Mouse (Mus musculus): ENCODE measurements around the gene Rbbp8nl. TPM values are rescaled to one million over a fixed set of nuclear protein-coding genes. Genes with fewer than 3 reads are reported as not detected.
A peak's percentile ranks its signal among the peaks of the same experiment; 100 is the strongest.

Rbbp8nl gene
- total and polyA plus RNA-seq, 3 experiments: not detected

GRCm38 (mm10) chr2:180306009-180306408 is 16.3 kb upstream of the Rbbp8nl start:
- 68% methylated on average over 2 of the region's 2 CpGs for WGBS
- H3K27me3 ChIP-seq (ENCODE audit: control insufficient read depth, insufficient read depth, low read length): no peaks in the 10 kb centered on the region
- H3K36me3 ChIP-seq (ENCODE audit: control insufficient read depth, insufficient read depth, low read length): no peaks in the 10 kb centered on the region
- H3K27ac ChIP-seq: no peak overlapping the region; the same call in 1 of the 2 replicates
- DNase-seq: no peak
- peaks cover 2% of the 10 kb centered on the region for H3K4me1 ChIP-seq (ENCODE audit: control insufficient read depth, insufficient read depth, low read length)
- intact Hi-C loops (cut with DNase I): no loop called here
- H3K79me2 ChIP-seq (replicated peaks; ENCODE audit: control insufficient read depth, insufficient read depth, low read length): no peaks in the 10 kb centered on the region
- no peak overlapping the region for H3K9ac ChIP-seq (ENCODE audit: low read depth, low read length)
- H3K4me3 ChIP-seq: no peak overlapping the region
- no peak for TF ChIP-seq EP300 (IDR thresholded peaks at IDR 0.05; ENCODE audit: insufficient read depth, low read depth, low read length)
- no peak for TF ChIP-seq CTCF (IDR thresholded peaks at IDR 0.05)
- TF ChIP-seq POLR2A (IDR thresholded peaks at IDR 0.05; ENCODE audit: insufficient read depth, low read depth, low read length): no peak

DNA sequence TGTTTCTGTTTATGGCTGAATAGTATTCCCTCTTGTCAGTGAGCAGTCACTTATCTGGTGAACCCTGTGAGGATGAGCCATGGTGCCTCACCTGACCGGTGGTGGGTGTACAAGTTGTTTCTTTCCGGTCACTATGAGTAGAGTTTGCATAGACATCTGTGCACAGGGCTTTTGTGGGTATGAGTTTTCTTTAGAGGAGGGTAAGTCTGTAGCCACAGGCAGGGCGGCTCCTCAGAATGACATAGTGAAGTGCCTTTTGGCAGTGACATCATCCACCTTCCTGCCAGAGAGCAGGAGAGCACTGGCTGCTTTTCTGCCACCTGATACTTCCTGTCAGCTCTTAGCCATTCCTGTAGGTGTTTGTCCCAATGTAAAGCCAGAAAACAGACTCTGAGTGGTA is 15.8 kb upstream of the Rbbp8nl start:
- Histone ChIP-seq H3K9ac (ENCODE audit: low read depth, low read length) (no peak overlapping the region), H3K4me1 (ENCODE audit: control insufficient read depth, insufficient read depth, low read length) (peaks cover 2% of the 10 kb centered on the region), H3K36me3 (ENCODE audit: control insufficient read depth, insufficient read depth, low read length) (no peaks in the 10 kb centered on the region), H3K79me2 (replicated peaks; ENCODE audit: control insufficient read depth, insufficient read depth, low read length) (no peaks in the 10 kb centered on the region), H3K27ac (no peak overlapping the region), H3K4me3 (no peak overlapping the region), H3K27me3 (ENCODE audit: control insufficient read depth, insufficient read depth, low read length) (no peaks in the 10 kb centered on the region)
- no peak for DNase-seq
- intact Hi-C loops (cut with DNase I): no loop called here
- no peak for TF ChIP-seq POLR2A (IDR thresholded peaks at IDR 0.05; ENCODE audit: insufficient read depth, low read depth, low read length)
- TF ChIP-seq EP300 (IDR thresholded peaks at IDR 0.05; ENCODE audit: insufficient read depth, low read depth, low read length): no peak
- no peak for TF ChIP-seq CTCF (IDR thresholded peaks at IDR 0.05)
- 78% methylated on average over 3 of the region's 3 CpGs for WGBS

DNA sequence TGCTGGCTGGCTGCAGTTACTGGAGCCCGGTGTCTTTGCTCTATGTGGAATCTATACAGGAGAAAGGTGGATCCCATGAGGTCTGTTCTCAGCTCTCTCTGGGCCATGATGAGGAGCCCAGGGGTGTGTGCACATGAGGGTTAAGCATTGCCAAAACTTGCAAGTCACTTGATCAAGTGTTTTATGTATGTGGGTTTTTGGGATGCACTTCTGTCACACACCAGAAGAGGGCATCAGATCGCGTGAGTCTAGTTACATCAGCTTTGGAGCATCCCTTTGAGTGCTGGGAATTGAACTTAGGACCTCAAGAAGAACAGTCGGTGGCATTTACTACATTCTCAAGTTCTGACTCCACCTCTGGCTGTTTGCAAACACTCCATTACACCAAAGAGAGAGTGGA is 14.9 kb upstream of the Rbbp8nl start:
- DNase-seq: no peak
- Histone ChIP-seq H3K27me3 (ENCODE audit: control insufficient read depth, insufficient read depth, low read length) (no peaks in the 10 kb centered on the region), H3K27ac (no peak overlapping the region), H3K79me2 (replicated peaks; ENCODE audit: control insufficient read depth, insufficient read depth, low read length) (no peaks in the 10 kb centered on the region), H3K4me3 (no peak overlapping the region), H3K36me3 (ENCODE audit: control insufficient read depth, insufficient read depth, low read length) (no peaks in the 10 kb centered on the region), H3K4me1 (ENCODE audit: control insufficient read depth, insufficient read depth, low read length) (peaks cover 2% of the 10 kb centered on the region), H3K9ac (ENCODE audit: low read depth, low read length) (no peak overlapping the region)
- WGBS: 68% methylated on average over 4 of the region's 4 CpGs
- no peak for TF ChIP-seq POLR2A (IDR thresholded peaks at IDR 0.05; ENCODE audit: insufficient read depth, low read depth, low read length)
- peak; percentile 38 for TF ChIP-seq CTCF (IDR thresholded peaks at IDR 0.05)
- intact Hi-C loops (cut with DNase I): no loop called here

- Histone ChIP-seq H3K27ac (no peak overlapping the region), H3K4me1 (ENCODE audit: control insufficient read depth, insufficient read depth, low read length) (peaks cover 2% of the 10 kb centered on the region), H3K79me2 (replicated peaks; ENCODE audit: control insufficient read depth, insufficient read depth, low read length) (no peaks in the 10 kb centered on the region), H3K4me3 (no peak overlapping the region), H3K36me3 (ENCODE audit: control insufficient read depth, insufficient read depth, low read length) (no peaks in the 10 kb centered on the region), H3K27me3 (ENCODE audit: control insufficient read depth, insufficient read depth, low read length) (no peaks in the 10 kb centered on the region), H3K9ac (ENCODE audit: low read depth, low read length) (no peak overlapping the region)
- intact Hi-C loops (cut with DNase I): no loop called here
- TF ChIP-seq CTCF (IDR thresholded peaks at IDR 0.05): no peak
- no peak for TF ChIP-seq POLR2A (IDR thresholded peaks at IDR 0.05; ENCODE audit: insufficient read depth, low read depth, low read length)
- TF ChIP-seq EP300 (IDR thresholded peaks at IDR 0.05; ENCODE audit: insufficient read depth, low read depth, low read length): no peak
- WGBS: 77% methylated on average over 12 of the region's 12 CpGs
- no peak for DNase-seq
Observed at GRCm38 (mm10) chr2:180303468-180303867, 13.8 kb upstream of the Rbbp8nl start.

- intact Hi-C loops (cut with DNase I): no loop called here
- no peak for DNase-seq
- Histone ChIP-seq H3K27me3 (ENCODE audit: control insufficient read depth, insufficient read depth, low read length) (no peaks in the 10 kb centered on the region), H3K27ac (no peak overlapping the region), H3K4me3 (no peak overlapping the region), H3K4me1 (ENCODE audit: control insufficient read depth, insufficient read depth, low read length) (peaks cover under 1% of the 10 kb centered on the region), H3K79me2 (replicated peaks; ENCODE audit: control insufficient read depth, insufficient read depth, low read length) (no peaks in the 10 kb centered on the region), H3K9ac (ENCODE audit: low read depth, low read length) (no peak overlapping the region), H3K36me3 (ENCODE audit: control insufficient read depth, insufficient read depth, low read length) (no peaks in the 10 kb centered on the region)
- WGBS: 80% methylated on average over 4 of the region's 4 CpGs
- TF ChIP-seq CTCF (IDR thresholded peaks at IDR 0.05) (no peak), EP300 (IDR thresholded peaks at IDR 0.05; ENCODE audit: insufficient read depth, low read depth, low read length) (no peak), POLR2A (IDR thresholded peaks at IDR 0.05; ENCODE audit: insufficient read depth, low read depth, low read length) (no peak)
Observed at GRCm38 (mm10) chr2:180302201-180302600, 12.5 kb upstream of the Rbbp8nl start.

- H3K36me3 ChIP-seq (ENCODE audit: control insufficient read depth, insufficient read depth, low read length): no peaks in the 10 kb centered on the region
- no peak overlapping the region for H3K27ac ChIP-seq
- H3K9ac ChIP-seq (ENCODE audit: low read depth, low read length): no peak overlapping the region
- no peaks in the 10 kb centered on the region for H3K79me2 ChIP-seq (replicated peaks; ENCODE audit: control insufficient read depth, insufficient read depth, low read length)
- H3K27me3 ChIP-seq (ENCODE audit: control insufficient read depth, insufficient read depth, low read length): no peaks in the 10 kb centered on the region
- WGBS: 34% methylated on average over 5 of the region's 5 CpGs
- no peak for DNase-seq
- no peaks in the 10 kb centered on the region for H3K4me1 ChIP-seq (ENCODE audit: control insufficient read depth, insufficient read depth, low read length)
- no peak overlapping the region for H3K4me3 ChIP-seq
- no peak for TF ChIP-seq CTCF (IDR thresholded peaks at IDR 0.05)
- TF ChIP-seq POLR2A (IDR thresholded peaks at IDR 0.05; ENCODE audit: insufficient read depth, low read depth, low read length): no peak
- TF ChIP-seq EP300 (IDR thresholded peaks at IDR 0.05; ENCODE audit: insufficient read depth, low read depth, low read length): no peak
- intact Hi-C loops (cut with DNase I): no loop called here
Observed at GRCm38 (mm10) chr2:180300771-180301170, 11.1 kb upstream of the Rbbp8nl start.
